29 mouse cellular contexts compared by ENCODE assay signal in the genomic region with DNA sequence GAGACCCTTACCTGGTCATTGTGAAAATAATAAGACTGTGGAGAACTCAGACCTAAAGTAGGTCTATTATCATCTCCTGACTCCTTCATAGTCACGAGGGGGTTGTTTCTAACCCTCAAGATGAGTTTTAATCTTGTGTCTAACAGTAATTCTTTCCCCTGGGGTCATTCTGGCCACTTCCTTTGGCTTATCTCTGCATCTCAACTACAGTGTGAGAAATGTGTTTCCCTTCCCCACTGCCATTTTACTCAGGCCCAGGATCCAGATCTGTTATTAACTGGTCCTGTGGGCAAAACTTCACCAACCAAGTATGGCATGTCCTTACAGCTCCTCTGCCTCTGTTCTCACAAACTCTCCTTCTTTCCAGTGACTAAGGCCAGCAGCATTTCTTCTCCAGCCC. TPM values are rescaled to one million over a fixed set of nuclear protein-coding genes. Genes with fewer than 3 reads are reported as not detected.
DNase-seq lines count a peak whose midpoint lies in the region; ATAC-seq and TF ChIP-seq lines count a peak whose summit lies in the region.
"Had no signal": no experiment of that assay in that cellular context is flagged by ENCODE, and none has a peak within 500 bp of the region (broad histone marks: within the 10 kb centered on the region; RNA-seq: fewer than 3 reads in every experiment).

No protein-coding gene starts in this region.

- intact Hi-C loops in heart, postnatal 25 days (cut with DNase I), result no loop called here

- H3K9me3 ChIP-seq in G1E (replicated peaks), result no peaks in the 10 kb centered on the region
- no peaks in the 10 kb centered on the region for H3K9me3 ChIP-seq in forebrain, embryonic 16.5 days (ENCODE audit: control insufficient read depth, low read length)
- H3K9me3 ChIP-seq: embryonic facial prominence, embryonic 12.5 days; forebrain, embryonic 13.5 days; forebrain, embryonic 15.5 days had no signal

- no peak overlapping the region for H3K9ac ChIP-seq in forebrain, embryonic 16.5 days (replicated peaks; ENCODE audit: low read depth, low read length)
- H3K9ac ChIP-seq: embryonic facial prominence, embryonic 12.5 days; forebrain, embryonic 13.5 days; forebrain, embryonic 15.5 days had no signal

- TF ChIP-seq CTCF in G1E (IDR thresholded peaks at IDR 0.05; ENCODE audit: low read depth, low read length), result no peak

- H3K27me3 ChIP-seq in G1E (ENCODE audit: insufficient read depth, low read length), result peaks cover 32% of the 10 kb centered on the region
- no peaks in the 10 kb centered on the region for H3K27me3 ChIP-seq in forebrain, embryonic 16.5 days (replicated peaks; ENCODE audit: control insufficient read depth, insufficient read depth, low read length)
- H3K27me3 ChIP-seq: CH12.LX; embryonic facial prominence, embryonic 12.5 days; forebrain, embryonic 13.5 days; forebrain, embryonic 15.5 days had no signal

- H3K4me1 ChIP-seq in G1E (ENCODE audit: insufficient read depth, low read depth, low read length), result peaks cover 3% of the 10 kb centered on the region
- no peaks in the 10 kb centered on the region for H3K4me1 ChIP-seq in forebrain, embryonic 16.5 days (replicated peaks; ENCODE audit: control insufficient read depth, insufficient read depth, low read length)
- H3K4me1 ChIP-seq: embryonic facial prominence, embryonic 10.5 days; embryonic facial prominence, embryonic 12.5 days; forebrain, embryonic 13.5 days; forebrain, embryonic 15.5 days had no signal

- H3K27ac ChIP-seq in forebrain, embryonic 16.5 days (ENCODE audit: low read length), result no peak overlapping the region
- H3K27ac ChIP-seq: embryonic facial prominence, embryonic 10.5 days; embryonic facial prominence, embryonic 12.5 days; forebrain, embryonic 13.5 days; forebrain, embryonic 15.5 days had no signal

- no peaks in the 10 kb centered on the region for H3K36me3 ChIP-seq in G1E (replicated peaks)
- H3K36me3 ChIP-seq in forebrain, embryonic 16.5 days (ENCODE audit: control insufficient read depth, insufficient read depth), result no peaks in the 10 kb centered on the region
- H3K36me3 ChIP-seq: embryonic facial prominence, embryonic 10.5 days; embryonic facial prominence, embryonic 12.5 days; forebrain, embryonic 15.5 days had no signal

- DNase-seq in heart, adult 11 months, result peak; percentile 45
- no peak for DNase-seq in heart, postnatal 25 days (ENCODE audit: low spot score)
- DNase-seq in testis, postnatal 10 days (ENCODE audit: low spot score), result peak; percentile 10
- no peak for DNase-seq in testis, postnatal 14 days (ENCODE audit: low spot score)
- DNase-seq in G1E (ENCODE audit: low spot score), result no peak
- DNase-seq in layer of hippocampus, adult 8-10 months (ENCODE audit: low spot score in 2 of 2), result no peak
- DNase-seq: adrenal gland, adult 2 months; adrenal gland, postnatal 10 days; adrenal gland, postnatal 25 days; B cell, adult 2 months; cerebellum, adult 11 months; cerebellum, adult 18-20 months; cerebellum, adult 8-10 months; cerebellum, adult 9-11 months; cerebellum, postnatal 14 days; cerebellum, postnatal 36 days had no signal

- 79% methylated on average over 1 of the region's 1 CpGs for WGBS in forebrain, embryonic 16.5 days

- ATAC-seq in G1E (ENCODE audit: extremely low read depth, insufficient number of reproducible peaks, low FRiP score, poor library complexity, severe bottlenecking), result peak; percentile 34; the same call in 1 of the 2 replicates
- ATAC-seq in forebrain, embryonic 16.5 days, result no peak
- ATAC-seq: CD4-positive, CD25-positive, alpha-beta regulatory T cell, adult 4 months; forebrain, embryonic 13.5 days; forebrain, embryonic 15.5 days had no signal

- H3K4me2 ChIP-seq in forebrain, embryonic 16.5 days (ENCODE audit: low read length), result no peak overlapping the region
- H3K4me2 ChIP-seq: embryonic facial prominence, embryonic 12.5 days; forebrain, embryonic 13.5 days; forebrain, embryonic 15.5 days had no signal

- H3K4me3 ChIP-seq in G1E (ENCODE audit: low read depth, low read length), result no peak overlapping the region
- no peak overlapping the region for H3K4me3 ChIP-seq in forebrain, embryonic 16.5 days (replicated peaks; ENCODE audit: low read length)
- H3K4me3 ChIP-seq: embryonic facial prominence, embryonic 10.5 days; embryonic facial prominence, embryonic 12.5 days; forebrain, embryonic 13.5 days; forebrain, embryonic 15.5 days had no signal

RNA-seq across cellular contexts. Expression of gene Gm17359, which starts 12.8 kb away (rescaled TPM):
- not detected for total RNA-seq in heart, postnatal 25 days (2021)
- total RNA-seq in G1E (2014; fragmentation: Nextera tagmentation) (not detected in 2 replicates), G1E (2017) (not detected in 2 replicates)
- polyA plus RNA-seq in G1E (2012), result not detected in 2 replicates
- total RNA-seq in layer of hippocampus, adult 8-10 months (2022), result not detected
- 0.14 TPM in 1 of 2 replicates, not detected in the other for polyA plus RNA-seq in forebrain, embryonic 16.5 days (2015; fragmentation: Nextera tagmentation; extraction: Ambion mirVana)
- total RNA-seq: adrenal gland, adult 2 months; adrenal gland, postnatal 10 days; adrenal gland, postnatal 25 days; adrenal gland, postnatal 4 days; CH12.LX; MEL had no signal
- polyA plus RNA-seq: adrenal gland, adult 2 months; CD4-positive, CD25-positive, alpha-beta regulatory T cell, adult 4 months; cortical plate, adult 2 months; embryonic facial prominence, embryonic 12.5 days; embryonic facial prominence, embryonic 14.5 days; forebrain, embryonic 11.5 days; forebrain, embryonic 13.5 days; forebrain, embryonic 15.5 days; frontal cortex, adult 2 months had no signal

Comparison
In these comparisons a context has a peak if more than half of its experiments do, and no peak if none do; other contexts are left out.
1. DNase-seq: peak in heart, adult 11 months (single experiment) and testis, postnatal 10 days (single experiment); none in heart, postnatal 25 days (single experiment), testis, postnatal 14 days (single experiment), G1E (single experiment) and layer of hippocampus, adult 8-10 months (0 of 2).